Mouse (Mus musculus): ENCODE measurements around the gene Mdm2. TPM values are rescaled to one million over a fixed set of nuclear protein-coding genes. Genes with fewer than 3 reads are reported as not detected.

Mdm2 gene
- polyA plus RNA-seq, 1 experiment = 70.6 TPM

DNA sequence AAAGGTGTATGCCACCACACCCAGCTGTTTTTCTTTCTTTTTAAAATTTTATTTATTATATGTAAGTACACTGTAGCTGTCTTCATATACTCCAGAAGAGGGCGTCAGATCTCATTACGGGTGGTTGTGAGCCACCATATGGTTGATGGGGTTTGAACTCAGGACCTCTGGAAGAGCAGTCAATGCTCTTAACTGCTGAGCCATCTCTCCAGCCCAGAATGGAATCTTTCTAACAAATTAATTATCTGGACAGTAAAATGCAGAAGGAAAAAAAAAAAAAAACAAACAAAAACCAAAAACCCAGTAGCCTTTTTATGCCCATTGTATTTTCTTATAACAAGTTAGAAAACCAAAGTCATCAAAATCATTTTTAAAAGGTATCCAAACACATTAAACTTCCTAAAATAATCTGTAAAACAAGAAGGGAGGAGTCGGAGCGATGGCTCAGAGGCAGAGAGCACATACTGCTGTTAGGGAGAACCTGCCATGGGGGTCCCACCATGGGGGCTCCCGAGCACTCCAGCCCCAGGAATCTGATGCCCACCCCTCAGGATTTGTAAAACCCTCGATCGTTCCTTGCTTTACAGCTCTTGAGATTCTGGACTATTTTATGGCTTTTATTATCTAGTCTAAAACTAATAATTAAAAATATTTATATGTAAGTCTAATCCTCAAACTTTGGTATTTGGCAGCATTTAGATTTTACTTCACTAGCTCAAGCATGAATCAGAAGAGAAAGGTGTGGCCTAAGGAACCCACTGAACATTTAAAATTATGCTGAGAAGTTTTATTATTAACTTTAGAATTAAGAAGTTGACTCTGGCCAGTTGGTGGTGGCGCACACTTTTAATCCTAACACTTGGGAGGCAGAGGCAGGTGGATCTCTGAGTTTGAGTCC is 43.4 kb upstream of the Mdm2 start:
- DNase-seq (ENCODE audit: low read depth) = no peak
- TF ChIP-seq CTCF (IDR thresholded peaks at IDR 0.05; ENCODE audit: borderline replicate concordance, extremely low read depth, insufficient read depth, insufficient read length) = no peak
- no peak for TF ChIP-seq POLR2A (IDR thresholded peaks at IDR 0.05; ENCODE audit: borderline replicate concordance, extremely low read depth, insufficient read depth, insufficient read length, poor library complexity, severe bottlenecking)

DNA sequence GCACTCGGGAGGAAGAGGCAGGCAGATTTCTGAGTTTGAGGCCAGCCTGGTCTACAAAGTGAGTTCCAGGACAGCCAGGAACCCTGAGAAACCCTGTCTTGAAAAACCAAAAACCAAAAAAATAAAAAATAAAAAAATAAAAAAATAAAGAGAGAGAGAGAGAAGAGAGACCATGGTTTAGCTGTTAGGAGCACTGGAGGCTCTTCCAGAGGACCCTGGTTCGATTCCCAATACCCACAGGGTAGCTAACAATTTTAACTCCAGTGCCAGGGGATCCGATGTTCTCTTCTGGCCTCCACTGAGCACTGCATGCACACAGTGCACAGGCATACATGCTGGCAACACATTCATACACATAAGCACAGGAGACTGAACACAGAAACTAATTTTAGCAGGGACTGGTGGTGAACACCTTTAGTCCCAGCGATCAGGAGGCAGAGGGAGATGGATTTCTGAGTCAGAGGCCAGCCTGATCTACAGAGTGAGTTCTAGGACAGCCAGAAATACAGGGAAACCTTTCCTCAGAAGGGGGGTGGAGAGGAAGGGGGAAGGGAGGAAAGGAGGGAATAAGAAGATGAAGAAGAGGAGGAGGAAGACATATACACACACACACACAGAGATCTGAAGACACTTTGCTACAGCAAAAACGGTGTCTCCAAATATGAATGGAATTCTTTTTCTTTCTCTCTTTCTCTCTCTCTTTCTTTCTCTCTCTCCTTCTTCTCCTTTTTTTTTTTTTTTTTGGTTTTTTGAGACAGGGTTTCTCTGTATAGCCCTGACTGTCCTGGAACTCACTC is 42.5 kb upstream of the Mdm2 start:
- DNase-seq (ENCODE audit: low read depth) = no peak
- no peak for TF ChIP-seq CTCF (IDR thresholded peaks at IDR 0.05; ENCODE audit: borderline replicate concordance, extremely low read depth, insufficient read depth, insufficient read length)
- TF ChIP-seq POLR2A (IDR thresholded peaks at IDR 0.05; ENCODE audit: borderline replicate concordance, extremely low read depth, insufficient read depth, insufficient read length, poor library complexity, severe bottlenecking) = no peak

DNA sequence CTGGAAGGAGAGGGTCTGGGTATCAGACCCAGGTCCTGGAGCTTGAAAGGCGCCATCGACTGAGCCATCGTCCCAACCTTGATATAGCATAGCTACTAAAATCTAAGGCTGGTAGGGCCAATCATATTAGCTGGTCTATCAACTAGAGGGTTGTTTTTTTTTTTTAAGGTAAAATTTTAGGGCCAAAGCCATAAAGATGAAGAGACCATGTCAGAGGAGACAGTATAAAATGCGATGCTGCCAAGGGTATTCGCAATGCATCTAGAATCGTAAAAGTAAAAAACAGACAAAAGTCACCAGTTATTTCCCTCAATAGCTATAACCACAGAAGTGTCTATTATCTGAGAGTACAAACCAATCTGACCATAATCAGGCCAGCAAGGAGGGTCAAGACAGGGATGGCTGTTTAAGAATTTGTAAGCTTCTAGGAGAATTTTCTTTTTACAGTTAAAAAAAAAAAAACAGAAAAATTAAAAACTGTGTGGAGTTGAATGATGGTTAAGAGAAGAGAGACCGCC is 41.8 kb upstream of the Mdm2 start:
- DNase-seq (ENCODE audit: low read depth) = no peak
- no peak for TF ChIP-seq POLR2A (IDR thresholded peaks at IDR 0.05; ENCODE audit: borderline replicate concordance, extremely low read depth, insufficient read depth, insufficient read length, poor library complexity, severe bottlenecking)
- no peak for TF ChIP-seq CTCF (IDR thresholded peaks at IDR 0.05; ENCODE audit: borderline replicate concordance, extremely low read depth, insufficient read depth, insufficient read length)

DNA sequence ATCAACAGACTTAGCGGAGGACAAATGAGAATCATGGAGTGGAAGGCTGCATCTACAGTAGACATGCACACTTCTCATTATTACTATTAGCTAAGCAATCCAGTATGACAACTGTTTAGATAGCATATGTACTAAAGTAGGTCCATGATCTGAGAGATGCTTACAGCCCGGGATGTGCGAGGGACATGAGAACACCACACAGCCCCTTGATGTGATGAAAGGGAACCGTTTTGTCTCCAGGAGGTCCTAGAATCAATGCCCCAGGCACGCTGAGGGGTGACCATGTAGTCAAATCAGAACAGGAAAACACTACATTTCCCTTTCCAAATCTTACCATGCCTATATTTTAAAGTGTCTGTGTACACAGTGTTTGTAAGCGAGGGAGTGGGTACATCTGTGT is 41.2 kb upstream of the Mdm2 start:
- TF ChIP-seq POLR2A (IDR thresholded peaks at IDR 0.05; ENCODE audit: borderline replicate concordance, extremely low read depth, insufficient read depth, insufficient read length, poor library complexity, severe bottlenecking) = no peak
- TF ChIP-seq CTCF (IDR thresholded peaks at IDR 0.05; ENCODE audit: borderline replicate concordance, extremely low read depth, insufficient read depth, insufficient read length) = no peak
- DNase-seq (ENCODE audit: low read depth) = no peak

DNA sequence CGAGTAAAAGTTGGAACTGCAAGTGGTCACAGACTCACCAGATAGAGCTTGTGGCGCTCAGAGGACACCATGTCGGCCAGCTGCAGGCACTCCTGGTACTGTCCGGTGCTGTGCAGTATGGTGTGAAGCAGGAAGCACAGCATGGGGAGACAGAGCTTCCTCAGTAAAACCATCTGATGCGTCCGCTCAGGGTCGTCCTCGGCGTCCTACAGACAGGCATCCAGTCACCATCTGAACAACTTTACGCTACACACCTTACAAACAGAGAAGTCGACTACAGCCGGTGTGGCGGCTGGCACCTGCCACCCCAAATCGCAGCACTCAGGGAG is 40.7 kb upstream of the Mdm2 start:
- no peak for DNase-seq (ENCODE audit: low read depth)
- no peak for TF ChIP-seq POLR2A (IDR thresholded peaks at IDR 0.05; ENCODE audit: borderline replicate concordance, extremely low read depth, insufficient read depth, insufficient read length, poor library complexity, severe bottlenecking)
- no peak for TF ChIP-seq CTCF (IDR thresholded peaks at IDR 0.05; ENCODE audit: borderline replicate concordance, extremely low read depth, insufficient read depth, insufficient read length)

DNA sequence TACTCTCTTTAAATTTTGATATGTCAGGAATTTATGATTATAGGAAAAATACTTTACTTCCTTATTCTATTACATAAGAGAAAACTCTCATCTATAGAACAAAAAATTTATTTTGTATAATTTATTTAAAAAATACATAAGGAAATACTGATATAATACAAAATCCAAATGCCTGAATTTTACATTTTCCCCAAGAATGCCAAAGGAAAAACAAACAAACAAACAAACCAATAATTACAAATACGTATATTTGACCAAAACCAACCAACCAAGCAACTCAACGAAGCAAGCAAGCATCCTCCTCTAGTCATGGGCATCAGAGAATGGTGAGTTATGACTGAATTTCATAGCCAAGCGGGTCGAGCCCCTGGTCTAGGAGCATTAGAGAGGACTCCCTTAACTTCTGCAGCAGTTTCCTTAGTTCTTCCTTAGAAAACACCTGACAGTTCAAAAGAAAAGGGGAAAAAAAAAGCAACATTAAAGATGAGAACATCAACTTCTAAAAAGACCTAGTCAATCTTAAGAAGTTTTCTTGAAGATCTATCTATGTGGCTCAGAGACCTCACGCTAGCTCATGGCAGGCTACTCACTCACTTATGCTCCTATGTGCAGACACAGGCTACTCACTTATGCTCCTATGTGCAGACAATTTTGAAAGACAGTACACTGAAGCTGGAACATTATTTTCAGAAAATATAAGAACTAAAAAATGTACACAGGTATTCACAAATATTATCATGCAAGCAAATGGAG is 40.1 kb upstream of the Mdm2 start:
- DNase-seq (ENCODE audit: low read depth) = no peak

DNA sequence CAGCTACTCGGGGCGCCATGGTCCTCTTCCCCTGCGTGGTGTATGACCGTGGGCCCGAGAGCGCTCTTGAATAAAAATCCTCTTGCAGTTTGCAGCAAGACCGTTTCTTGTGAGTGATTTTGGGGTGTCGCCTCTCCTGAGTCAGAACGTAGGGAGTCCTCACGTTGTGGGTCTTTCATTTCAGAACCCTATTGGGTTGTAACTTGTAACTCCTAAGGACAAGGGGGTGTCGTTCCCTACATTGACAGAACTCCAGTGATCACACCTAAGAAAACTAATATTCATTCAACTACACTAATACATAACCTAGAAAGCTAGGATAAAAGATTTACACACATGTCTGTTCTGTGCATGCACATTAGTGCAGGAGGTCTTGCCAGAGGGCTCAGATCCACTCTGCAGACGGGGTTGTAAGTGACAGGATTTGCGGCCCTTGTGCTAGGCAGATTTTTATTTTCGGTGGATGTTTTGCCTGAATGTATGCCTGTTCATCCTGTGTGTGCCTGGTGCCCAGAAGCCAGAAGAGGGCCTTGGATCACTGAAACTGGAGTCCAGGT is 39.3 kb upstream of the Mdm2 start:
- no peak for DNase-seq (ENCODE audit: low read depth)
- TF ChIP-seq POLR2A (IDR thresholded peaks at IDR 0.05; ENCODE audit: borderline replicate concordance, extremely low read depth, insufficient read depth, insufficient read length, poor library complexity, severe bottlenecking) (no peak), CTCF (IDR thresholded peaks at IDR 0.05; ENCODE audit: borderline replicate concordance, extremely low read depth, insufficient read depth, insufficient read length) (no peak)

More for the DNA sequence above, 40.1 kb upstream of the Mdm2 start:
- no peak for TF ChIP-seq CTCF (IDR thresholded peaks at IDR 0.05; ENCODE audit: borderline replicate concordance, extremely low read depth, insufficient read depth, insufficient read length)

DNA sequence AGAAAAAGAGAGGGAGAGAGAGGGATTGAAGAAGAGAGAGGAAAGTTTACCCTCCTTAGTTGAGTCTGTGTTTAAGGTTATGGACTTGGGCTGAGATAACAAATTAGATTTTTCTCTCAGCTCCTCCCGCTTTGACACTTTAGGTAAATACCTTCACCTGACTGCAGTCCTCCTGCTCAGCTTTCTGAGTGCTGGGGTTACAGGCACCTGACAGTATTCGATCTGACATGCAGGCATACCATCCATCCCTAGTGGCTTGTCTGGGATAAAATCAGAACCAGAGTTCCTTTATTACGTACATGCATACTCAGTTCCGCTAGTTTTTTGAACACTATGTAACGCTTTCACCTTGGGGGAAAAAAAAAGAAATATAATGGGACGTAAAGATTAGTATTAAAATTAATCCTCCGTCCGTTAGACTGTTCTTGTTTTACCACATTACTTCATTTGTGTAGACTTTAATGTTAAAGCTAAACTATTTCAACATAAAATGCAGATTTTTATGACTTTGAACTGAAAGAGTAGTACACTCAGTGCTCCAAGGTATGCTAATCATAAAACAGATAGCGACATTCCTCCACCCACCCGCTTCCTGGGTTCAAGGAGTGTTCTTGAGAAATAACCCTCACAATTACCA is 38.6 kb upstream of the Mdm2 start:
- TF ChIP-seq CTCF (IDR thresholded peaks at IDR 0.05; ENCODE audit: borderline replicate concordance, extremely low read depth, insufficient read depth, insufficient read length) = no peak
- no peak for TF ChIP-seq POLR2A (IDR thresholded peaks at IDR 0.05; ENCODE audit: borderline replicate concordance, extremely low read depth, insufficient read depth, insufficient read length, poor library complexity, severe bottlenecking)
- no peak for DNase-seq (ENCODE audit: low read depth)

DNA sequence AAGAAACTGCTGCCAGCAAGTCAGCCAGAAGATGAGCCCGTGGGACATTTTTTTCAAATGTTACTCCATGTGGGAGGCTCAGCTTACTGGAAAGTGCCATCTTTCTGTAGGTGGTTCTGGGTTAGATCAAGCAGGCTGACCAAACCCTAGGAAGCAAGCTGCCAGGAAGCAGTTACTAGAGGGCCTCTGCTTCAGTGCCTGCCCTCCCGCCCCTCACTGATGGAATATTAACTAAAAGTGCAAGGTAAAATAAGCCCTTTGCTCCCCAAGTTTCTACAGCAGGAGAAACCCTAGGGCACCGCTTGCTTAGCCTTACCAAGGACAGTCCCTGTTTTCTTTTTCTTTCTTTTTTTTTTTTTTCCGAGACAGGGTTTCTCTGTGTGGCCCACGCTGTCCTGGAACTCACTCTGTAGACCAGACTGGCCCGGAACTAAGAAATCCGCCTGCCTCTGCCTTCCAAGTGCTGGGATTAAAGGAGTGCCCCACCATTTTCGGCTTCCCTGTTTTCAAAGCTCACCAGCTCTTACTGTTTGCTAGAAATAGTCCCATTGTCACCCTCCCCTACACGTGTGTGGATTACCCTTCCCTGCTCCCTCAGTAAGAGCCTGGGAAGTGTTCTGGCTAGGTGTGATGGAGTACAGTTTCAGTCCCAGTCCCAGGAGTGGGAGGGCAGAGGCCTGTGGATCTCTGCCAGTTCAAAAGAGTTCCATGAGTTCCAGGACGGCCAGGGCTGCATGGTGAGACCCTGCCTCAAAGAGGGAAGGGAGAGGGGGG is 37.9 kb upstream of the Mdm2 start:
- DNase-seq (ENCODE audit: low read depth) = no peak
- TF ChIP-seq CTCF (IDR thresholded peaks at IDR 0.05; ENCODE audit: borderline replicate concordance, extremely low read depth, insufficient read depth, insufficient read length) (no peak), POLR2A (IDR thresholded peaks at IDR 0.05; ENCODE audit: borderline replicate concordance, extremely low read depth, insufficient read depth, insufficient read length, poor library complexity, severe bottlenecking) (no peak)

DNA sequence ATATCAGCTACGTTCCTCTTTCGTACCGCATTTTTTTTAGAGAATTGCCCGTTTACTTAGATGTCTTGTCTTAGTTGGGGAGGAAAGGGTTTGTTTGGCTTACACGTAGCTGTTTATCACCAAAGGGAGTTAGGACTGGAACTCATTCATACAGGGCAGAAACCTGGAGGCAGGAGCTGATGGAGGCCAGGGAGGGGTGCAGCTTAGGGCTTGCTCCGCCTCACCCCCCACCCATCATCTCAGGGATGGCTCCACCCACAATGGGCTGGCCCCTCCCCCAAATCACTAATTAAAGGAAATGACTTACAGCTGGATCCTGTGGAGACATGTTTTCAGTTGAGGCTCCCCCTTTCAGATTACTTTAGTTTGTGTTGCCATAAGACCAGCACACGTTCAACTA is 37.2 kb upstream of the Mdm2 start:
- TF ChIP-seq CTCF (IDR thresholded peaks at IDR 0.05; ENCODE audit: borderline replicate concordance, extremely low read depth, insufficient read depth, insufficient read length) (no peak), POLR2A (IDR thresholded peaks at IDR 0.05; ENCODE audit: borderline replicate concordance, extremely low read depth, insufficient read depth, insufficient read length, poor library complexity, severe bottlenecking) (no peak)
- no peak for DNase-seq (ENCODE audit: low read depth)
